Mouse (Mus musculus): ENCODE measurements around the gene Rtl10. TPM values are rescaled to one million over a fixed set of nuclear protein-coding genes. Genes with fewer than 3 reads are reported as not detected.

Gene Rtl10
- polyA plus RNA-seq (2015; fragmentation: Nextera tagmentation; extraction: Ambion mirVana): 0.70 and 0.84 TPM in 2 replicates

GRCm38 (mm10) chr16:18498558-18498990, at the start of gene Rtl10, which contains the start of gene Gnb1l:
Gene Rtl10, plus strand, starts transcription at chr16:18498901.
Gene Gnb1l, plus strand, starts transcription at chr16:18498713.
- Histone ChIP-seq H3K4me3 (replicated peaks) (peak within 1 kb of the TSS; percentile 88), H3K27me3 (no peaks in the 10 kb centered on the region)
- under 1% methylated on average over 51 of the region's 51 CpGs for WGBS (ENCODE audit: insufficient replicate concordance)

DNA sequence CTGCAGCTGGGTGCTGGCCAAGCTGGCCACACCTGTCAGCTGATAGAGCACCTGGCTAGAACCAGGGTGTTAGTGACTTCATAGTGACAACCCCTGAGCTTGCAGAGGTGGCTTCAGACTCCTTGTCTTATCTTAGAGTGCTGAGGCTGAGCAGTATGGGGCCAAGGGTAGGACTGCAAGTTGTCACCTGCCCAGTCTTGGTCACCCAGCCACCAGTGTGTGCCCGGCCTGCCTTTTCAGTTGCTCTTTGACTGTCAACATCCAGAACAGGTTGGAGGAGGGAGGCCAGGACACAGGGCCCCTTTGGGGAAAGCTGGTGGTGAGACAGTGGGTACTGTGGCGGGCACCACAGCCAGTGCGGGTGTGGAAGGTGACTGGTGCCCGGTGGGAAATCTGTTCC, 49.7 kb upstream of the Rtl10 start:
- no peak overlapping the region for H3K27ac ChIP-seq (replicated peaks)
- H3K27me3 ChIP-seq: no peaks in the 10 kb centered on the region
- no peak overlapping the region for H3K9ac ChIP-seq
- no peak overlapping the region for H3K4me2 ChIP-seq
- 82% methylated on average over 4 of the region's 4 CpGs for WGBS (ENCODE audit: insufficient replicate concordance)
- H3K36me3 ChIP-seq (replicated peaks): peaks cover 100% of the 10 kb centered on the region
- H3K4me1 ChIP-seq (replicated peaks): peaks cover 4% of the 10 kb centered on the region; the same call in 1 of the 2 replicates
- ATAC-seq (ENCODE audit: insufficient read depth): no peak; the same call in 1 of the 2 replicates
- H3K9me3 ChIP-seq (replicated peaks): no peaks in the 10 kb centered on the region
- no peak overlapping the region for H3K4me3 ChIP-seq (replicated peaks)

More at GRCm38 (mm10) chr16:18498558-18498990, at the start of gene Rtl10, which contains the start of gene Gnb1l:
- H3K9me3 ChIP-seq (replicated peaks): no peaks in the 10 kb centered on the region
- peaks cover 29% of the 10 kb centered on the region for H3K4me1 ChIP-seq (replicated peaks)
- H3K27ac ChIP-seq (replicated peaks): peak within 1 kb of the TSS; percentile 79
- H3K36me3 ChIP-seq (replicated peaks): peaks cover 16% of the 10 kb centered on the region
- H3K9ac ChIP-seq: peak within 1 kb of the TSS; percentile 82
- H3K4me2 ChIP-seq: peak within 1 kb of the TSS; percentile 97
- peak; percentile 99 for ATAC-seq (ENCODE audit: insufficient read depth)

- H3K4me1 ChIP-seq (replicated peaks): peaks cover 4% of the 10 kb centered on the region; the same call in 1 of the 2 replicates
- no peak for ATAC-seq (ENCODE audit: insufficient read depth)
- no peaks in the 10 kb centered on the region for H3K27me3 ChIP-seq
- no peak overlapping the region for H3K4me3 ChIP-seq (replicated peaks)
- H3K4me2 ChIP-seq: no peak overlapping the region
- no peak overlapping the region for H3K27ac ChIP-seq (replicated peaks)
- 84% methylated on average over 9 of the region's 9 CpGs for WGBS (ENCODE audit: insufficient replicate concordance)
- no peak overlapping the region for H3K9ac ChIP-seq
- H3K36me3 ChIP-seq (replicated peaks): peaks cover 100% of the 10 kb centered on the region
- H3K9me3 ChIP-seq (replicated peaks): no peaks in the 10 kb centered on the region
These were observed 47.1 kb upstream of the Rtl10 start for GRCm38 (mm10) chr16:18451486-18452181.

GRCm38 (mm10) chr16:18452361-18452862, 46.3 kb upstream of the Rtl10 start:
- Histone ChIP-seq H3K4me1 (replicated peaks) (peaks cover 4% of the 10 kb centered on the region; the same call in 1 of the 2 replicates), H3K27ac (replicated peaks) (no peak overlapping the region), H3K9me3 (replicated peaks) (no peaks in the 10 kb centered on the region), H3K4me2 (no peak overlapping the region), H3K27me3 (no peaks in the 10 kb centered on the region), H3K9ac (no peak overlapping the region), H3K36me3 (replicated peaks) (peaks cover 100% of the 10 kb centered on the region), H3K4me3 (replicated peaks) (no peak overlapping the region)
- no peak for ATAC-seq (ENCODE audit: insufficient read depth)
- 87% methylated on average over 8 of the region's 8 CpGs for WGBS (ENCODE audit: insufficient replicate concordance)

- Histone ChIP-seq H3K36me3 (replicated peaks) (peaks cover 100% of the 10 kb centered on the region), H3K4me3 (replicated peaks) (no peak overlapping the region), H3K9me3 (replicated peaks) (no peaks in the 10 kb centered on the region), H3K4me2 (no peak overlapping the region), H3K4me1 (replicated peaks) (peaks cover 11% of the 10 kb centered on the region), H3K9ac (no peak overlapping the region), H3K27me3 (no peaks in the 10 kb centered on the region), H3K27ac (replicated peaks) (no peak overlapping the region)
- 78% methylated on average over 5 of the region's 5 CpGs for WGBS (ENCODE audit: insufficient replicate concordance)
- ATAC-seq (ENCODE audit: insufficient read depth): no peak
These were observed 44.9 kb upstream of the Rtl10 start for GRCm38 (mm10) chr16:18453846-18454245.

DNA sequence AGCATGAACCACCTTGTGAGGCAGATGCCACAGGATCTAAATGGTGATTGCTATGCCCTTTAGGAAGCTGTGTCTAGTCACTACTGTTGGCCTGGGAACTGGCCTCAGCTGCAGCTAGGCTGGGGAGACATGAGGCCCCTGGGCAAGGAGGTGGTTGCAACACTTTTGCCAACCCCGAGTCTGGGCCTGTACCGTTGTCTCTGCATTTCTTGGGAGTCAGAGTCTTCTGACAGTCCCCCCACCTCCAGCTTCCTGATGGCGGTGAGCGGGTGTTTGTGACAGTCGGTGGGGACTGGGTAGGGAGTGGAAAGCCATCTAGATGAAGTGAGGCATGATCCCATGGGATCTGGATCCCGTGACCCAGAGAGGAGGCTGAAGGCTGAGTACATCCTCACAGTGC, 43.3 kb upstream of the Rtl10 start:
- WGBS (ENCODE audit: insufficient replicate concordance): 75% methylated on average over 6 of the region's 6 CpGs
- H3K4me1 ChIP-seq (replicated peaks): peaks cover 27% of the 10 kb centered on the region
- no peak overlapping the region for H3K27ac ChIP-seq (replicated peaks)
- no peak overlapping the region for H3K9ac ChIP-seq
- H3K27me3 ChIP-seq: no peaks in the 10 kb centered on the region
- peaks cover 100% of the 10 kb centered on the region for H3K36me3 ChIP-seq (replicated peaks)
- no peak overlapping the region for H3K4me3 ChIP-seq (replicated peaks)
- H3K9me3 ChIP-seq (replicated peaks): no peaks in the 10 kb centered on the region
- no peak overlapping the region for H3K4me2 ChIP-seq
- no peak for ATAC-seq (ENCODE audit: insufficient read depth)

DNA sequence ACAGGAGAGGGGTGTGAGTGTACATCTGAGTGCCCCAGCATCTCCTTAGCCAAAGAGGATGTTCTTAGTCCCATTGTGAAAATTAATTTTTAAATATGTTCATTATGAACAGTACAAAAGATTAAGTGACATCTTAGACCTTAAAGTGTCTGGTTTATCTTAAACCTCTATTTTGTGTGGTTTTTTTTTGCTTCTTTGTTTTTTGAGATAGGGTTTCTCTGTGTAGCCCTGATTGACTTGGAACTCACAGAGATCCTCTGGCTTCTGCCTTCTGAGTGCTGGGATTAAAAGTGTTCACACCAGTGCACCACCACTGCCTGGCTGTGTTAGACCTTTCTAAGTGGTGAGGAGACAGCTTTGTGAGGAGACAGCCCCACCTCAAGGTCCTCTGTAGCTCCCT, 40.0 kb upstream of the Rtl10 start:
- no peak for ATAC-seq (ENCODE audit: insufficient read depth)
- Histone ChIP-seq H3K4me2 (0 out of 2 replicates have a peak overlapping the region, but pooled peaks have one; percentile 24), H3K9ac (no peak overlapping the region), H3K9me3 (replicated peaks) (no peaks in the 10 kb centered on the region), H3K27me3 (no peaks in the 10 kb centered on the region), H3K27ac (replicated peaks) (no peak overlapping the region), H3K4me1 (replicated peaks) (peaks cover 33% of the 10 kb centered on the region), H3K4me3 (replicated peaks) (no peak overlapping the region), H3K36me3 (replicated peaks) (peaks cover 100% of the 10 kb centered on the region)

DNA sequence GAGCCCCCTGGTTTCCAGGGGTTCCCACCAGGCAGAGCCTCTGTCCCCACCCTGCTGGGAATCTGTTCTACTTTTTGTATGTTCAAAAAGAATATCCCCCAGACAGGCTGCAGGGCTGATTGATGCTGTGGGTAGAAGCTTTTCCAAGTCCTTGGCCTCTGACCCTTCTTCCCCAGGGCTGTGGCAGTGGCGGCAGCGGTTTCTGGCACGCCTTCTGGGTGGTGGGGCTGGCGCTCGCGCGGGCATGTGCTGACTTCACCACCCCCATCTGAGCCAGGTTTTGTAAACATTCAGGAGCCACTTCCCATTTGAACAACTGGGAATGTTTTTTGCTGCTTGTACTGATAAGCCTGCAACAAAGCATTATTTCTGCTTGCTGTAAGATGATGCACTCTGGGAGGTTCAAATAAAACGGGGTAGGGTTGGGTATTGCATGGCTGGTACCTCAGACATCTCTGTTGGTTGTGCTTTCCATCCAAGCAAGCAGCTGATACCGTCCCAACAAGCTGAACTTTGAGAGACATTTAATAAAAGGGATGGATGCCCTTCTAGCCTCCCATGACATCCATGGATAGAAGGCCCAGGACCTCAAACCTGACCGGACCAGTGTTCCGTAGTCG, 39.3 kb upstream of the Rtl10 start:
- peaks cover 33% of the 10 kb centered on the region for H3K4me1 ChIP-seq (replicated peaks)
- 8% methylated on average over 12 of the region's 12 CpGs for WGBS (ENCODE audit: insufficient replicate concordance)

DNA sequence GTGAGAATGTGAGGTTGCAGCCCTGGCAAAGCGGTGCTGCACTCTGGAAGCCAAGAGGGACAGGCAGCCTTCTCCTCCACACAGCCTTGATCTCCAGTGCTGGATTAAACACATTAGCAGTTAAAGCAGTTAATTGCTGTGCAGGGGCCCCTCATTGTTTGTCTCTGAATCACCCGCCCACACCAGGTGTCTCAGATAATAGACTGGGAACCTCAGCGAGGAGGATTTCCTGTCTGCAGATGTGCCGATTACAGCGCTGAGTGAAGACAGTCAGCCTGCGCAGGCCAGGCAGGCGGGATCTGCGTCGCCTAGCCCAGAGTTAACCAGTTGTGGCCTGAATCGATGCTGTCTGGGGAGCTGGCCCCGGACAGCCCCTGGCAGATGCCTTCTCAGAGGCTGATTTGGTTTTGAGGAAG, 38.7 kb upstream of the Rtl10 start:
- peaks cover 100% of the 10 kb centered on the region for H3K36me3 ChIP-seq (replicated peaks)
- 4% methylated on average over 11 of the region's 11 CpGs for WGBS (ENCODE audit: insufficient replicate concordance)
- H3K4me3 ChIP-seq (replicated peaks): no peak overlapping the region
- peak overlapping the region; percentile 24 for H3K4me2 ChIP-seq
- 0 out of 2 replicates have a peak overlapping the region, but pooled peaks have one; percentile 15 for H3K27ac ChIP-seq (replicated peaks)
- H3K27me3 ChIP-seq: no peaks in the 10 kb centered on the region
- ATAC-seq (ENCODE audit: insufficient read depth): peak; percentile 61
- H3K9ac ChIP-seq: no peak overlapping the region
- no peaks in the 10 kb centered on the region for H3K9me3 ChIP-seq (replicated peaks)
- peaks cover 33% of the 10 kb centered on the region for H3K4me1 ChIP-seq (replicated peaks)

More for the DNA sequence above, 39.3 kb upstream of the Rtl10 start:
- Histone ChIP-seq H3K9ac (no peak overlapping the region), H3K27ac (replicated peaks) (0 out of 2 replicates have a peak overlapping the region, but pooled peaks have one; percentile 15), H3K27me3 (no peaks in the 10 kb centered on the region), H3K4me3 (replicated peaks) (no peak overlapping the region), H3K4me2 (peak overlapping the region; percentile 24), H3K36me3 (replicated peaks) (peaks cover 100% of the 10 kb centered on the region), H3K9me3 (replicated peaks) (no peaks in the 10 kb centered on the region)
- ATAC-seq (ENCODE audit: insufficient read depth): 0 out of 2 replicates have a peak, but pooled peaks have one; percentile 17

GRCm38 (mm10) chr16:18460826-18461225, 37.9 kb upstream of the Rtl10 start:
- no peak overlapping the region for H3K4me3 ChIP-seq (replicated peaks)
- H3K27ac ChIP-seq (replicated peaks): no peak overlapping the region
- no peak for ATAC-seq (ENCODE audit: insufficient read depth)
- H3K9me3 ChIP-seq (replicated peaks): no peaks in the 10 kb centered on the region
- H3K4me1 ChIP-seq (replicated peaks): peaks cover 33% of the 10 kb centered on the region
- no peak overlapping the region for H3K4me2 ChIP-seq
- peaks cover 100% of the 10 kb centered on the region for H3K36me3 ChIP-seq (replicated peaks)
- H3K27me3 ChIP-seq: no peaks in the 10 kb centered on the region
- 85% methylated on average over 3 of the region's 3 CpGs for WGBS (ENCODE audit: insufficient replicate concordance)
- H3K9ac ChIP-seq: no peak overlapping the region

- no peak for ATAC-seq (ENCODE audit: insufficient read depth)
- peaks cover 100% of the 10 kb centered on the region for H3K36me3 ChIP-seq (replicated peaks)
These were observed 36.7 kb upstream of the Rtl10 start for GRCm38 (mm10) chr16:18462031-18462430.

More at GRCm38 (mm10) chr16:18462031-18462430, 36.7 kb upstream of the Rtl10 start:
- no peak overlapping the region for H3K27ac ChIP-seq (replicated peaks)
- H3K4me1 ChIP-seq (replicated peaks): peaks cover 33% of the 10 kb centered on the region
- H3K9ac ChIP-seq: no peak overlapping the region
- no peak overlapping the region for H3K4me3 ChIP-seq (replicated peaks)
- H3K27me3 ChIP-seq: no peaks in the 10 kb centered on the region
- WGBS (ENCODE audit: insufficient replicate concordance): 89% methylated on average over 9 of the region's 9 CpGs
- no peaks in the 10 kb centered on the region for H3K9me3 ChIP-seq (replicated peaks)
- no peak overlapping the region for H3K4me2 ChIP-seq

Data from liver, embryonic 15.5 days (tissue).